Mouse (Mus musculus) hindbrain, embryonic 15.5 days (tissue): ENCODE results near the gene Ccdc71. TPM values are rescaled to one million over a fixed set of nuclear protein-coding genes. Genes with fewer than 3 reads are reported as not detected.

Experiments
- ATAC-seq: fragments of 200-750 bp; cut with Nextera tagmentation; 2 replicates; pipeline ENCODE4 v1.8.0; 2017; ENCODE audit warnings: low read depth, moderate number of reproducible peaks, moderate TSS enrichment; ENCODE audit not compliant: low FRiP score
- H3K27ac ChIP-seq: fragments of 300-500 bp; sonication (generic); replicated peaks from 2 replicates; pipeline ENCODE4 v1.5.1; 2015; ENCODE audit warnings: mild to moderate bottlenecking, inconsistent platforms
- H3K27me3 ChIP-seq: fragments of 300-500 bp; sonication (generic); 2 replicates; pipeline ENCODE4 v1.6.1; 2015; ENCODE audit warnings: control low read depth, inconsistent platforms
- H3K36me3 ChIP-seq: fragments of 300-500 bp; sonication (generic); 2 replicates; pipeline ENCODE4 v1.6.1; 2015; ENCODE audit warnings: control low read depth, inconsistent platforms
- H3K4me1 ChIP-seq: fragments of 300-500 bp; sonication (generic); replicated peaks from 2 replicates; pipeline ENCODE4 v1.6.1; 2015; ENCODE audit warnings: control low read depth, inconsistent platforms
- H3K4me2 ChIP-seq: fragments of 300-500 bp; sonication (generic); 2 replicates; pipeline ENCODE4 v1.6.1; 2015; ENCODE audit warnings: moderate library complexity, mild to moderate bottlenecking, inconsistent platforms
- H3K4me3 ChIP-seq: fragments of 300-500 bp; sonication (generic); 2 replicates; pipeline ENCODE4 v1.5.1; 2015; ENCODE audit warnings: mild to moderate bottlenecking, inconsistent platforms
- H3K9ac ChIP-seq: fragments of 300-500 bp; sonication (generic); 2 replicates; pipeline ENCODE4 v1.6.1; 2015; ENCODE audit warnings: inconsistent platforms
- H3K9me3 ChIP-seq: fragments of 300-500 bp; sonication (generic); 2 replicates; pipeline ENCODE4 v1.6.1; 2016; ENCODE audit warnings: control low read depth, inconsistent platforms
- WGBS: fragments of 180-500 bp; shearing (Covaris S2); methylation state at CpG from one replicate; pipeline ENCODE4 v1.1.7; 2015; 5-methylcytosine and 5-hydroxymethylcytosine counted together
- polyA plus RNA-seq: library from polyadenylated mRNA; unstranded; fragments of >200 nt; fragmentation: Nextera tagmentation; extraction: Ambion mirVana; gene quantifications from 2 replicates; pipeline ENCODE4 v1.2.1, GENCODE M21; 2015

Ccdc71 gene
- polyA plus RNA-seq, 1 experiment from 2014 or later: 57.5 TPM

- Histone ChIP-seq H3K27ac (no peak overlapping the region), H3K36me3 (no peaks in the 10 kb centered on the region), H3K27me3 (no peaks in the 10 kb centered on the region), H3K9me3 (no peaks in the 10 kb centered on the region), H3K4me2 (no peak overlapping the region), H3K4me3 (no peak overlapping the region), H3K9ac (no peak overlapping the region), H3K4me1 (peaks cover 19% of the 10 kb centered on the region)
- ATAC-seq: no peak
- WGBS: 91% methylated on average over 19 of the region's 19 CpGs
Observed at GRCm38 (mm10) chr9:108481520-108482210, 21.3 kb downstream of the Ccdc71 start.

GRCm38 (mm10) chr9:108483051-108483790, 22.9 kb downstream of the Ccdc71 start:
- WGBS: 95% methylated on average over 18 of the region's 18 CpGs
- Histone ChIP-seq H3K4me3 (no peak overlapping the region), H3K9ac (no peak overlapping the region)

GRCm38 (mm10) chr9:108484021-108484420, 23.7 kb downstream of the Ccdc71 start:
- Histone ChIP-seq H3K9me3 (no peaks in the 10 kb centered on the region), H3K27ac (no peak overlapping the region), H3K4me2 (no peak overlapping the region), H3K9ac (no peak overlapping the region), H3K4me1 (peaks cover 13% of the 10 kb centered on the region), H3K27me3 (no peaks in the 10 kb centered on the region), H3K36me3 (no peaks in the 10 kb centered on the region), H3K4me3 (no peak overlapping the region)
- ATAC-seq: no peak
- WGBS: 96% methylated on average over 15 of the region's 15 CpGs

More at GRCm38 (mm10) chr9:108483051-108483790, 22.9 kb downstream of the Ccdc71 start:
- H3K27me3 ChIP-seq: no peaks in the 10 kb centered on the region
- no peaks in the 10 kb centered on the region for H3K36me3 ChIP-seq
- H3K4me2 ChIP-seq: no peak overlapping the region
- no peak for ATAC-seq
- no peak overlapping the region for H3K27ac ChIP-seq
- peaks cover 19% of the 10 kb centered on the region for H3K4me1 ChIP-seq
- H3K9me3 ChIP-seq: no peaks in the 10 kb centered on the region

GRCm38 (mm10) chr9:108485301-108485875, 25.1 kb downstream of the Ccdc71 start:
- H3K9ac ChIP-seq: no peak overlapping the region
- no peak overlapping the region for H3K4me2 ChIP-seq
- WGBS: 95% methylated on average over 19 of the region's 19 CpGs
- no peaks in the 10 kb centered on the region for H3K36me3 ChIP-seq
- ATAC-seq: no peak
- no peaks in the 10 kb centered on the region for H3K27me3 ChIP-seq
- H3K27ac ChIP-seq: no peak overlapping the region
- no peaks in the 10 kb centered on the region for H3K9me3 ChIP-seq
- peaks cover 9% of the 10 kb centered on the region for H3K4me1 ChIP-seq
- H3K4me3 ChIP-seq: no peak overlapping the region

- Histone ChIP-seq H3K9me3 (no peaks in the 10 kb centered on the region), H3K27ac (no peak overlapping the region), H3K4me3 (no peak overlapping the region), H3K4me2 (no peak overlapping the region), H3K9ac (no peak overlapping the region), H3K36me3 (no peaks in the 10 kb centered on the region), H3K4me1 (peaks cover 18% of the 10 kb centered on the region), H3K27me3 (no peaks in the 10 kb centered on the region)
- 96% methylated on average over 8 of the region's 8 CpGs for whole genome bisulfite sequencing
- ATAC-seq: no peak
Observed at GRCm38 (mm10) chr9:108486973-108487530, 26.7 kb downstream of the Ccdc71 start.

GRCm38 (mm10) chr9:108488403-108488802, 28.1 kb downstream of the Ccdc71 start:
- no peak overlapping the region for H3K27ac ChIP-seq
- 95% methylated on average over 17 of the region's 17 CpGs for WGBS
- H3K9me3 ChIP-seq: no peaks in the 10 kb centered on the region
- ATAC-seq: no peak
- H3K4me3 ChIP-seq: no peak overlapping the region
- no peak overlapping the region for H3K4me2 ChIP-seq
- peaks cover 24% of the 10 kb centered on the region for H3K4me1 ChIP-seq
- peaks cover 13% of the 10 kb centered on the region for H3K36me3 ChIP-seq
- H3K9ac ChIP-seq: no peak overlapping the region
- no peaks in the 10 kb centered on the region for H3K27me3 ChIP-seq

- H3K9ac ChIP-seq: no peak overlapping the region
- ATAC-seq: no peak
- H3K36me3 ChIP-seq: peaks cover 21% of the 10 kb centered on the region
- WGBS: 98% methylated on average over 20 of the region's 20 CpGs
- H3K4me2 ChIP-seq: no peak overlapping the region
- H3K27ac ChIP-seq: no peak overlapping the region
- no peak overlapping the region for H3K4me3 ChIP-seq
- peaks cover 24% of the 10 kb centered on the region for H3K4me1 ChIP-seq
- no peaks in the 10 kb centered on the region for H3K27me3 ChIP-seq
- no peaks in the 10 kb centered on the region for H3K9me3 ChIP-seq
Observed at GRCm38 (mm10) chr9:108489215-108489614, 28.9 kb downstream of the Ccdc71 start.

- H3K4me2 ChIP-seq: peak overlapping the region; percentile 73
- WGBS: 62% methylated on average over 26 of the region's 26 CpGs
- peak overlapping the region; percentile 95 for H3K27ac ChIP-seq
- no peaks in the 10 kb centered on the region for H3K9me3 ChIP-seq
- ATAC-seq: peak; percentile 32; the same call in 1 of the 2 replicates
- peaks cover 24% of the 10 kb centered on the region for H3K4me1 ChIP-seq
- H3K27me3 ChIP-seq: no peaks in the 10 kb centered on the region
- peak overlapping the region; percentile 62 for H3K9ac ChIP-seq
- H3K4me3 ChIP-seq: peak overlapping the region; percentile 98
- H3K36me3 ChIP-seq: peaks cover 28% of the 10 kb centered on the region
Observed at GRCm38 (mm10) chr9:108489702-108490558, 29.6 kb downstream of the Ccdc71 start.

- under 1% methylated on average over 68 of the region's 69 CpGs for WGBS
- Histone ChIP-seq H3K9ac (peak within 1 kb of the TSS; percentile 99), H3K27me3 (no peaks in the 10 kb centered on the region), H3K4me1 (peaks cover 24% of the 10 kb centered on the region), H3K36me3 (peaks cover 36% of the 10 kb centered on the region), H3K4me2 (peak within 1 kb of the TSS; percentile 73), H3K9me3 (no peaks in the 10 kb centered on the region), H3K4me3 (peak within 1 kb of the TSS; percentile 98), H3K27ac (peak within 1 kb of the TSS; percentile 95)
- peak; percentile 96 for ATAC-seq
Observed at GRCm38 (mm10) chr9:108490559-108491285, 30.4 kb downstream of the Ccdc71 start, which contains the start of gene Usp19. Gene Usp19, plus strand, starts transcription at chr9:108490602.

GRCm38 (mm10) chr9:108491286-108491580, 30.9 kb downstream of the Ccdc71 start:
- Histone ChIP-seq H3K4me3 (peak overlapping the region; percentile 98), H3K27ac (peak overlapping the region; percentile 95)
- 11% methylated on average over 12 of the region's 12 CpGs for WGBS

More at GRCm38 (mm10) chr9:108491286-108491580, 30.9 kb downstream of the Ccdc71 start:
- H3K9ac ChIP-seq: peak overlapping the region; percentile 99
- peak overlapping the region; percentile 73 for H3K4me2 ChIP-seq
- no peaks in the 10 kb centered on the region for H3K9me3 ChIP-seq
- ATAC-seq: no peak
- no peaks in the 10 kb centered on the region for H3K27me3 ChIP-seq
- peaks cover 41% of the 10 kb centered on the region for H3K36me3 ChIP-seq
- H3K4me1 ChIP-seq: peaks cover 24% of the 10 kb centered on the region
